Mouse (Mus musculus) kidney, adult 2 months (tissue): ENCODE data around the gene P2rx2. TPM values are rescaled to one million over a fixed set of nuclear protein-coding genes. Genes with fewer than 3 reads are reported as not detected.

Source experiments
- DNase-seq: peaks from one replicate; pipeline ENCODE4 v3.0.0; 2021
- H3K27ac ChIP-seq: fragments of 200-500 bp; 2 replicates; pipeline ENCODE4 v1.5.1; 2012; ENCODE audit warnings: low read depth, low read length, control low read depth, inconsistent platforms; ENCODE audit not compliant: insufficient read depth
- H3K27me3 ChIP-seq: fragments of 200-500 bp; replicated peaks from 2 replicates; pipeline ENCODE4 v1.6.1; 2012; ENCODE audit warnings: mild to moderate bottlenecking, moderate library complexity, low read length, inconsistent platforms; ENCODE audit not compliant: control insufficient read depth, insufficient read depth
- H3K36me3 ChIP-seq: fragments of 200-500 bp; 2 replicates; pipeline ENCODE4 v1.6.1; 2012; ENCODE audit warnings: mild to moderate bottlenecking, moderate library complexity, low read length, inconsistent platforms; ENCODE audit not compliant: control insufficient read depth, insufficient read depth
- H3K4me1 ChIP-seq: fragments of 200-500 bp; 2 replicates; pipeline ENCODE4 v1.6.1; 2011; ENCODE audit warnings: low read length; ENCODE audit not compliant: control insufficient read depth, insufficient read depth
- H3K4me3 ChIP-seq: fragments of 200-500 bp; 2 replicates; pipeline ENCODE4 v1.5.1; 2011; ENCODE audit warnings: mild to moderate bottlenecking, low read depth, low read length, control low read depth; ENCODE audit not compliant: insufficient read depth
- CTCF ChIP-seq: fragments of 200-500 bp; conservative IDR thresholded peaks from 2 replicates; pipeline ENCODE4 v1.5.1; 2011; ENCODE audit warnings: low read depth, mild to moderate bottlenecking, control low read depth, low read length, moderate library complexity, mixed read lengths; ENCODE audit not compliant: insufficient read depth, insufficient read length
- POLR2A ChIP-seq: fragments of 200-500 bp; IDR thresholded peaks from one replicate; pipeline ENCODE4 v1.6.1; 2011; ENCODE audit warnings: low read depth, low read length, control low read depth
- WGBS: fragments of 180-500 bp; shearing (Covaris S2); methylation state at CpG from one replicate; pipeline ENCODE4 v1.1.7; 2018; 5-methylcytosine and 5-hydroxymethylcytosine counted together
- polyA plus RNA-seq: library from polyadenylated mRNA; depleted of rRNA; stranded (reverse); fragments of >200 nt; gene quantifications from 2 replicates; pipeline ENCODE4 v1.2.3, GENCODE M21; 2012

Gene P2rx2
- polyA plus RNA-seq, 1 experiment, result 0.59 TPM

- no peak for DNase-seq
- TF ChIP-seq POLR2A (no peak), CTCF (no peak)
- 83% methylated on average over 4 of the region's 4 CpGs for WGBS
- no peak overlapping the region for H3K27ac ChIP-seq
- H3K27me3 ChIP-seq, result no peaks in the 10 kb centered on the region
- H3K4me1 ChIP-seq, result no peaks in the 10 kb centered on the region
- H3K4me3 ChIP-seq, result no peak overlapping the region
- 0 out of 2 replicates have a peak, but pooled peaks cover 2% of the 10 kb centered on the region for H3K36me3 ChIP-seq
Measured at GRCm38 (mm10) chr5:110379823-110380222, 36.8 kb upstream of the P2rx2 start.

DNA sequence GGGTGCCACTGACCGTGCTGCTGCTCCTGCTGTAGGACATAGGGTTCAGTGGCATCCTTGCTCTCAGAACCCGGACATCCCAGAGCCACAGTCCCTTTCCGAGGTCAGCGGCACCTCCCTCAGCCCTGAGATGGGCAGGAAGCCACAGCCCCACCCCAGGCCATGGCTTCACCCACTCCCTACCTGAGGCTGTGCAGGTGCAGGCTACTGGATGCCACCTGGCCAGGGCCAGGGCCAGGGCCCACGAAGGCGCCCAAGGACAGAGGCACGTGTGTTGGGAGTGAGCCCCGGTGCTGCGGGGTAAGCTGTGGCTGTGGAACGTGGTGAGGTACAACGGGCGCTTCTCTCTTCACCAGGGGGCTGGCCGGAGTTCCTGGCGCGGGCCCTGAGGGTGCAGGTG, 36.1 kb upstream of the P2rx2 start:
- WGBS, result 90% methylated on average over 15 of the region's 15 CpGs
- TF ChIP-seq POLR2A (no peak), CTCF (no peak)
- no peaks in the 10 kb centered on the region for H3K27me3 ChIP-seq
- 0 out of 2 replicates have a peak, but pooled peaks cover 2% of the 10 kb centered on the region for H3K36me3 ChIP-seq
- H3K4me1 ChIP-seq, result no peaks in the 10 kb centered on the region
- H3K4me3 ChIP-seq, result no peak overlapping the region
- H3K27ac ChIP-seq, result no peak overlapping the region
- no peak for DNase-seq

DNA sequence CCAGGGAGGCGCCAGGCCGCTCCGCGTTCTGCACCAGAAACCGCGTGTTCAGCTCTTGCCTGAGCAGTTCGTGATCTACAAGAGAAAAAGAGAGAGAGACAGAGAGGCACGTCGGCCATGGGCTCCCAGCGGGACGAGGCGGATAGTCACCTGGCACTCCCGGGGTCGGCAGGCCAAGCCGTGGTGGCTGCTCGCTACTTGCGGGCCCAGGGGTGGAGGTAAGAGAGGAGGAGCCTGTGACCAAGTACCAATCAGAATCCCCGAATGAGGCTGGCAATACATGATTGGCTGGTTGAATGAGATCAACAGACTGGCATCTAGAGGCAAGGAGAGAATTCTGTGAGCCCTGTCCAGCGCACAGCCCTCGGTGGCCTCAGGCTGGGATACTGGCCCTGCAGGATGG, 35.2 kb upstream of the P2rx2 start:
- Histone ChIP-seq H3K27me3 (no peaks in the 10 kb centered on the region), H3K27ac (no peak overlapping the region), H3K4me1 (no peaks in the 10 kb centered on the region), H3K4me3 (no peak overlapping the region), H3K36me3 (0 out of 2 replicates have a peak, but pooled peaks cover 2% of the 10 kb centered on the region)
- 69% methylated on average over 20 of the region's 20 CpGs for WGBS
- TF ChIP-seq CTCF (no peak), POLR2A (no peak)
- no peak for DNase-seq

DNA sequence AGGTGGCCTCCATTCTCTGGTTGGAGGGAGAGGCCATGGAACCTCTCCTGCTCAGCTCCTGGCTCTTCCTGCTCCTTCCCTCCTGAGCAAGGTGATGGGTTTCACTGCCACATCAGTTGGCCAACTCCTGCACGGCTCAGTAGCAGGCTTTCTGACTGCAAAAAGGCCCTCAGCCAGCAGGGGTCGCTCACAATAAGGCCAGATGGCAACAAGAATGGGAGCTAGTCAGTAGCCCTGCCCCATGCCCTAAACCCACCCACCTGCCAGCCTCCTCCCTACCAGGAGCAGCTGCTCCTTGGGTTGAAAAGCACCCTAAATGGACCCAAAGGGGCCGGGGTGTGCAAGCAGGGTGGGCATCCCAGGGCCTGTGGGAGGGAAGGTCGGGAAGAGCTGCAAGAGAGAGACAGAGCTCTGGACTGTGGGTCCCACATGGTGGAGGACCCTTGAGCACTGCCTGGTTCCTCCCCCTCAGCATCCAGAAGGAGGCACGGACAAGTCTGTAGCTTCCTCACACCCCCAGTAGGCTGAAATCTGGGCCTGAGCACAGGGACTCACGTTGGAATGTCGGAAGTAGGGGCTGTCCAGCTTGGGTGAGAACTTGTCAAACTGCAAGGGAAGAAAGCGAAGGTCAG, 33.9 kb upstream of the P2rx2 start:
- no peak overlapping the region for H3K4me3 ChIP-seq

GRCm38 (mm10) chr5:110363822-110364545, 21.0 kb upstream of the P2rx2 start:
- no peaks in the 10 kb centered on the region for H3K27me3 ChIP-seq
- no peak overlapping the region for H3K27ac ChIP-seq
- H3K4me3 ChIP-seq, result no peak overlapping the region
- H3K4me1 ChIP-seq, result no peaks in the 10 kb centered on the region
- TF ChIP-seq POLR2A (no peak), CTCF (no peak)
- WGBS, result 82% methylated on average over 11 of the region's 11 CpGs
- H3K36me3 ChIP-seq, result no peaks in the 10 kb centered on the region; the same call in 1 of the 2 replicates
- DNase-seq, result no peak

More for the DNA sequence above, 33.9 kb upstream of the P2rx2 start:
- TF ChIP-seq POLR2A, result no peak
- TF ChIP-seq CTCF, result peak; percentile 78
- DNase-seq, result peak; percentile 75
- H3K27me3 ChIP-seq, result no peaks in the 10 kb centered on the region
- 52% methylated on average over 8 of the region's 8 CpGs for WGBS
- H3K27ac ChIP-seq, result no peak overlapping the region
- H3K36me3 ChIP-seq, result 0 out of 2 replicates have a peak, but pooled peaks cover 2% of the 10 kb centered on the region
- H3K4me1 ChIP-seq, result no peaks in the 10 kb centered on the region

DNA sequence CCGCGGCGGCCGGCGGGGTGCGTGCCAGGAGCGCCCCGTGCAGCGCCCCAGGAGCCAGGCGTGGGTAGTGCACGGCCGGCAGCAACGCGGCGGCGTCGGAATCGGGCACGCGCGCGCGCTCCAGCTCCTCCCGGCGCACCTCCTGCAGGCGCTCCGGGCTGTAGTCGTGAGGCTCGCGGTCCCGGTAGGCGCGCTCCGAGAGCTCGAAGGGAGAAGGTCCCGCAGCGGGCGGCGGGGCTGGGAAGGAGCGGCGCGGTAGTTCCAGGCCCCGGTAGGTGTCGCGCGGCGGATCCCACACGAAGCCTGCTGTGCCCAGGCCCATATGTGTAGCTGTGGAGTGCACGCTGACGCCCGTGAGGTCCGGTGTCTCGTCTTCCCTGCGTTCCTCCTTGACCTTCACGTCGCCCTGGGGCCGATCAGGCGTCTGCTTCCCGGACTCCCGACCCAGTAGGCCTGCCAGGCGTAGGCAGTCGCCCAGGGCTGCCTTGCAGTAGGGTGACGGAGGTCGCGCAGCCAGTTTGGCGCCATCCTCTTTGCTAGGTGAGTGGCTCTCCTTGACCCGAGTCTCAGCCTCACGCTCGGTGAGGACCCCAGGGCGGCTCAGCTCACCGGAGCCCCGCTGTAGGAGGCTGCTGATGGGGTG, 20.3 kb upstream of the P2rx2 start:
- Histone ChIP-seq H3K27me3 (no peaks in the 10 kb centered on the region), H3K4me1 (no peaks in the 10 kb centered on the region), H3K36me3 (no peaks in the 10 kb centered on the region), H3K4me3 (peak overlapping the region; percentile 52), H3K27ac (no peak overlapping the region)
- DNase-seq, result peak; percentile 63
- 24% methylated on average over 72 of the region's 72 CpGs for WGBS
- TF ChIP-seq POLR2A (no peak), CTCF (no peak; the same call in 1 of the 2 replicates)

GRCm38 (mm10) chr5:110362813-110363178, 19.8 kb upstream of the P2rx2 start:
- peak overlapping the region; percentile 52 for H3K4me3 ChIP-seq

More at GRCm38 (mm10) chr5:110362813-110363178, 19.8 kb upstream of the P2rx2 start:
- TF ChIP-seq POLR2A (no peak), CTCF (no peak)
- no peaks in the 10 kb centered on the region for H3K27me3 ChIP-seq
- 39% methylated on average over 28 of the region's 28 CpGs for WGBS
- no peak overlapping the region for H3K27ac ChIP-seq
- no peak for DNase-seq
- H3K36me3 ChIP-seq, result no peaks in the 10 kb centered on the region
- H3K4me1 ChIP-seq, result no peaks in the 10 kb centered on the region
